ENCODE assay signal across 23 mouse cellular contexts in the genomic region with DNA sequence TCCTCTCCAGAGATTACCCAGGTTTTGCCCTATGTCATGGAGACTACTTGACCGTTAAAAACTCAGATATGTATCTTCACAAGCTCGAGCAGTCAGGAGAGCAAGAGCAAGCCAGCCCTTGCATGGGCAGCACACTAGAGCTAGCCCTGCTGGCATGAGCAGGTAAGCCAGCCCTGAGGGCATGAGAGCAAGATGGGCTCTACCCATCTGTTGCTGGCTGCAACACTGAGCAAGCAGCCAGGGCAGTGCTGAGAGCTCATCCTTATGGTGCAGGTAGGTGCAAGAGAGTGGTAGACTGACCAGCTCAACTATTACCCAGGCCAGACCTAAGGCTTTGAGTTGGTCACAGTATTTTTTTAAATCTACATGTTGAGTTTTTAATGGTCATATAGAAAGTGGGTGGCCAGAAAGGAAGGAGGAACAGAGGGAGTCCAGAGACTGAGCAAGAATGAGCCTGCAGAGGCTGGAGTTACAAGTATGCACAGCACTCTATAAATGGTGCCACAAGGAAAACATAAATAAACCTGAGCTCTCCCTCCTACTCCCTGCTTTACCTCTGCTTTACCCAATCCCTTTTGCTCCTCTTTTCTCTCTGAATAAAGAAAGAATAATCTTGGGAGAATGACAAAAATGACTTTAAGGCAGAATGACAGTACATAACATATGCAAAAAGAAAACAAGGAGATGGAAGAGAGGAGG.
A peak's percentile ranks its signal among the peaks of the same experiment; 100 is the strongest.
DNase-seq lines count a peak whose midpoint lies in the region; ATAC-seq and TF ChIP-seq lines count a peak whose summit lies in the region.
"Had no signal": no experiment of that assay in that cellular context is flagged by ENCODE, and none has a peak within 500 bp of the region (broad histone marks: within the 10 kb centered on the region; RNA-seq: fewer than 3 reads in every experiment).

No protein-coding gene starts in this region.

- no peak overlapping the region for H3K4me3 ChIP-seq in kidney, embryonic 16.5 days (ENCODE audit: low read length)
- H3K4me3 ChIP-seq in testis, adult 2 months (ENCODE audit: control insufficient read depth, low read depth, low read length) = peak overlapping the region; percentile 60
- H3K4me3 ChIP-seq: forebrain, embryonic 10.5 days; gastrocnemius, adult 2 months; heart, embryonic 15.5 days; hindbrain, embryonic 10.5 days; limb, embryonic 12.5 days; liver, embryonic 12.5 days; midbrain, embryonic 15.5 days; myocyte; neural tube, embryonic 15.5 days had no signal

- H3K36me3 ChIP-seq in kidney, embryonic 16.5 days (ENCODE audit: insufficient read depth, low read length) = 0 out of 2 replicates have a peak, but pooled peaks cover 2% of the 10 kb centered on the region
- H3K36me3 ChIP-seq in testis, adult 2 months (ENCODE audit: control insufficient read depth, insufficient read depth, low read length) = no peaks in the 10 kb centered on the region
- H3K36me3 ChIP-seq: forebrain, embryonic 10.5 days; hindbrain, embryonic 10.5 days; limb, embryonic 12.5 days; liver, embryonic 12.5 days; midbrain, embryonic 15.5 days; neural tube, embryonic 15.5 days had no signal

- no peak overlapping the region for H3K9ac ChIP-seq in kidney, embryonic 16.5 days (replicated peaks; ENCODE audit: low read length)
- H3K9ac ChIP-seq: forebrain, postnatal 0 days; heart, embryonic 15.5 days; limb, embryonic 12.5 days; liver, embryonic 12.5 days; midbrain, embryonic 15.5 days; neural tube, embryonic 15.5 days had no signal

- WGBS in kidney, embryonic 16.5 days = 93% methylated on average over 2 of the region's 2 CpGs

- peak; percentile 89 for ATAC-seq in frontal cortex, adult (ENCODE audit: low TSS enrichment)
- ATAC-seq in kidney, embryonic 16.5 days (ENCODE audit: low FRiP score, low TSS enrichment) = peak; percentile 62; the same call in 1 of the 2 replicates
- ATAC-seq: forebrain, postnatal 0 days; liver, embryonic 12.5 days; midbrain, embryonic 15.5 days had no signal

- TF ChIP-seq CTCF in testis, adult 2 months (IDR thresholded peaks at IDR 0.05; ENCODE audit: control insufficient read depth, insufficient read depth, insufficient replicate concordance, low read depth, low read length) = no peak

- intact Hi-C loops in heart, postnatal 10 days (cut with DNase I) = no loop called here

- peaks cover 18% of the 10 kb centered on the region for H3K4me1 ChIP-seq in kidney, embryonic 16.5 days (ENCODE audit: insufficient read depth, low read length)
- no peaks in the 10 kb centered on the region; the same call in 1 of the 2 replicates for H3K4me1 ChIP-seq in testis, adult 2 months (ENCODE audit: control insufficient read depth, insufficient read depth, low read length)
- H3K4me1 ChIP-seq: midbrain, embryonic 15.5 days; neural tube, embryonic 15.5 days had no signal

- H3K9me3 ChIP-seq in kidney, embryonic 16.5 days (ENCODE audit: low read length) = no peaks in the 10 kb centered on the region
- H3K9me3 ChIP-seq: forebrain, embryonic 10.5 days; heart, embryonic 15.5 days; hindbrain, embryonic 10.5 days; limb, embryonic 12.5 days; liver, embryonic 12.5 days; midbrain, embryonic 15.5 days; neural tube, embryonic 15.5 days had no signal

- TF ChIP-seq POLR2A in testis, adult 2 months (IDR thresholded peaks at IDR 0.05; ENCODE audit: control insufficient read depth, low read depth, low read length) = no peak

- no peaks in the 10 kb centered on the region for H3K27me3 ChIP-seq in kidney, embryonic 16.5 days (ENCODE audit: insufficient read depth, low read length)
- no peaks in the 10 kb centered on the region for H3K27me3 ChIP-seq in testis, adult 2 months (ENCODE audit: control insufficient read depth, insufficient read depth, low read length)
- H3K27me3 ChIP-seq: heart, embryonic 15.5 days; limb, embryonic 12.5 days; liver, embryonic 12.5 days; midbrain, embryonic 15.5 days; neural tube, embryonic 15.5 days had no signal

- peak overlapping the region; percentile 62; the same call in 1 of the 2 replicates for H3K27ac ChIP-seq in kidney, embryonic 16.5 days (ENCODE audit: low read length)
- H3K27ac ChIP-seq in testis, adult 2 months (ENCODE audit: control insufficient read depth, insufficient read depth, low read depth, low read length) = no peak overlapping the region
- H3K27ac ChIP-seq: forebrain, embryonic 10.5 days; gastrocnemius, adult 2 months; heart, embryonic 15.5 days; hindbrain, embryonic 10.5 days; limb, embryonic 12.5 days; liver, embryonic 12.5 days; midbrain, embryonic 15.5 days; neural tube, embryonic 15.5 days had no signal

- no peak for DNase-seq in frontal cortex, adult 2 months (ENCODE audit: extremely low spot score in 1 of 2, low spot score in 1 of 2)
- no peak for DNase-seq in kidney, postnatal 14 days
- DNase-seq in testis, postnatal 14 days (ENCODE audit: low spot score) = no peak
- DNase-seq in naive thymus-derived CD4-positive, alpha-beta T cell, adult 2 months (ENCODE audit: low read depth) = peak; percentile 23
- DNase-seq in heart, postnatal 10 days = no peak
- DNase-seq: adrenal gland, adult 2 months; forebrain, postnatal 0 days; gastrocnemius, adult 2 months; heart, adult 18-20 months; kidney, postnatal 10 days; lung, adult 2 months; right cerebral cortex, postnatal 14 days had no signal

- no peak overlapping the region for H3K4me2 ChIP-seq in kidney, embryonic 16.5 days (replicated peaks; ENCODE audit: low read depth, low read length)
- H3K4me2 ChIP-seq: heart, embryonic 15.5 days; limb, embryonic 12.5 days; liver, embryonic 12.5 days; midbrain, embryonic 15.5 days; neural tube, embryonic 15.5 days had no signal
